Mouse (Mus musculus) CH12.LX (cell line): ENCODE measurements around the gene Gm20388.

Experiments used
- CTCF ChIP-seq, 2 experiments: IDR thresholded peaks in 1 of 2; conservative IDR thresholded peaks in 1 of 2; 2 replicates each; pipeline ENCODE4 v1.5.1; 2011 to 2012; ENCODE audit warnings: low read depth in 2 of 2, low read length in 2 of 2, improper control_type of control experiment in 1 of 2, inconsistent platforms in 1 of 2, mild to moderate bottlenecking in 1 of 2, moderate library complexity in 1 of 2
- EP300 ChIP-seq: IDR thresholded peaks from 2 replicates; pipeline ENCODE4 v1.6.1; 2011; ENCODE audit warnings: low read length, improper control_type of control experiment
- ETS1 ChIP-seq: conservative IDR thresholded peaks from 2 replicates; pipeline ENCODE4 v1.6.1; 2012; ENCODE audit warnings: low read depth, mild to moderate bottlenecking, inconsistent platforms, low read length, improper control_type of control experiment, moderate library complexity
- MAX ChIP-seq: IDR thresholded peaks from 2 replicates; pipeline ENCODE4 v1.6.1; 2011; ENCODE audit warnings: low read length, improper control_type of control experiment
- MEF2A ChIP-seq: IDR thresholded peaks from 2 replicates; pipeline ENCODE4 v1.6.1; 2014; ENCODE audit warnings: low read depth, mild to moderate bottlenecking, inconsistent platforms, low read length, improper control_type of control experiment, borderline replicate concordance
- MYC ChIP-seq: IDR thresholded peaks from 2 replicates; pipeline ENCODE4 v1.6.1; 2011; ENCODE audit warnings: low read depth, mild to moderate bottlenecking, improper control_type of control experiment, low read length
- TBP ChIP-seq: conservative IDR thresholded peaks from 2 replicates; pipeline ENCODE4 v1.6.1; 2011; ENCODE audit warnings: low read depth, low read length, improper control_type of control experiment
- TCF12 ChIP-seq: IDR thresholded peaks from 2 replicates; pipeline ENCODE4 v1.6.1; 2014; ENCODE audit warnings: low read depth, mild to moderate bottlenecking, inconsistent platforms, low read length, improper control_type of control experiment
- USF1 ChIP-seq: IDR thresholded peaks from 2 replicates; pipeline ENCODE4 v1.6.1; 2014; ENCODE audit warnings: low read depth, mild to moderate bottlenecking, inconsistent platforms, low read length, improper control_type of control experiment
- ZKSCAN1 ChIP-seq: IDR thresholded peaks from 2 replicates; pipeline ENCODE4 v1.6.1; 2012; ENCODE audit warnings: low read depth, inconsistent platforms, low read length, improper control_type of control experiment, borderline replicate concordance

DNA sequence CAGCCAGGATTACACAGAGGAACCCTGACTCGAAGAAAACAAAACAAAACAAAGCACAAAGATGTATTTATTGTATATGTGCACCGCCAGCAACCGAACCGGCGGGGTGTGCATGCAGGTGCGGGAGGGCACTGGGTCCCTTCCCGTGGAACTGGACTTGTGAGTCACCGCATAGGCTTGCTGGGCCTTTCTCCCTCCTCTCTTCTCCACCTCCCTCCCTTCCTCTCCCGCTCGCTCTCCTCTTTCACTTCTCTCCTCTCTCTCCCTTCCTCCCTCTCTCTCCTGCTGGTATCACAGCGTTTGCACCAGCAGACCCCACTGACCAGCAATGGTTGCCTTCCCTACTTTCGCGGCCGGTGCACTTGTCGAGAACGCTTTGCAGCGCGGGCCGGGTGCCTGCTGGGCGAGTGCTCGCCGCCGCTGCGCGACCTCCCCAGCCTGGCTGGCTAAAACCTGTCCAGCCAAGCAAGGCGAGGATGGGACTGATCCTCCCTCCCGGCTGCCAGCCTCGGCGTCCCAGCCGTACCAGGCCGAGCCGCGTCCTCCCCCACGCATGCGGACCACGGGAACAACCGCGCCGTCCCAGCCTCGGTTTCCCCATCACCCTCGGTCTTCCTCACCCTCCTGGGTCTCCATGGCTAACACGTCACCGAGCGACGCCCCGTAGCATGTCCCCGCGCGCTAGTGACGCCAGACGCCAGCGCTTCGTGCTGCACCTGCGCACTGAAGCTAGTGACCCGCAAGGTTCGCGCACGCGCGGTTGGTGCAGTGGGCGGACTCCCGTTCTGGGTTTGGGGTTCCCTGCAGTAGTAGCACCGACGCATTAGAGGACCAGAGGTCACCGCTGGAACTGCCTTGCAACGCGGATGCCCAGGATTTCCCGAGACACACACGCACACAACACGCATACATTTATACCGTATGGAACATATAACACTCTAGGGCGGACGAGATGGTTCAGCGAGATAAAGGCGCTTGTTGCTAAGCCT lies 1197.3 kb downstream of the Gm20388 start, which contains the start of gene Mthfsd:
- no peak for TF ChIP-seq CTCF (conservative IDR thresholded peaks at IDR 0.05 in 1 of 2, IDR thresholded peaks at IDR 0.05 in 1 of 2; ENCODE audit: low read depth in 2 of 2, low read length in 2 of 2)
- no peak for TF ChIP-seq ETS1
- TF ChIP-seq MEF2A = peak; percentile 35; the same call in 1 of the 2 replicates
- no peak for TF ChIP-seq MAX
- no peak for TF ChIP-seq ZKSCAN1
- TF ChIP-seq TBP = peak; percentile 73; the same call in 1 of the 2 replicates
- TF ChIP-seq EP300 = no peak
- no peak for TF ChIP-seq MYC
- TF ChIP-seq TCF12 = peak; percentile 84
- TF ChIP-seq USF1 = no peak
